Mouse (Mus musculus) heart, postnatal 25 days (tissue): ENCODE results near the gene Med29. TPM values are rescaled to one million over a fixed set of nuclear protein-coding genes. Genes with fewer than 3 reads are reported as not detected.

Experiments
- DNase-seq: peaks from one replicate; pipeline ENCODE4 v3.0.0; 2022; ENCODE audit warnings: low spot score
- intact Hi-C: fragments of 180-260 bp; cut with DNase I; formaldehyde crosslinking; loops from one replicate; pipeline ENCODE4 v1.15.1; 2025
- total RNA-seq, 2 experiments: library from RNA; stranded (reverse); gene quantifications; 2 replicates each; pipeline ENCODE4 v1.2.3; 2021

Med29 gene
- total RNA-seq: 10 to 100 TPM; 18.2 to 20.9 TPM

DNA sequence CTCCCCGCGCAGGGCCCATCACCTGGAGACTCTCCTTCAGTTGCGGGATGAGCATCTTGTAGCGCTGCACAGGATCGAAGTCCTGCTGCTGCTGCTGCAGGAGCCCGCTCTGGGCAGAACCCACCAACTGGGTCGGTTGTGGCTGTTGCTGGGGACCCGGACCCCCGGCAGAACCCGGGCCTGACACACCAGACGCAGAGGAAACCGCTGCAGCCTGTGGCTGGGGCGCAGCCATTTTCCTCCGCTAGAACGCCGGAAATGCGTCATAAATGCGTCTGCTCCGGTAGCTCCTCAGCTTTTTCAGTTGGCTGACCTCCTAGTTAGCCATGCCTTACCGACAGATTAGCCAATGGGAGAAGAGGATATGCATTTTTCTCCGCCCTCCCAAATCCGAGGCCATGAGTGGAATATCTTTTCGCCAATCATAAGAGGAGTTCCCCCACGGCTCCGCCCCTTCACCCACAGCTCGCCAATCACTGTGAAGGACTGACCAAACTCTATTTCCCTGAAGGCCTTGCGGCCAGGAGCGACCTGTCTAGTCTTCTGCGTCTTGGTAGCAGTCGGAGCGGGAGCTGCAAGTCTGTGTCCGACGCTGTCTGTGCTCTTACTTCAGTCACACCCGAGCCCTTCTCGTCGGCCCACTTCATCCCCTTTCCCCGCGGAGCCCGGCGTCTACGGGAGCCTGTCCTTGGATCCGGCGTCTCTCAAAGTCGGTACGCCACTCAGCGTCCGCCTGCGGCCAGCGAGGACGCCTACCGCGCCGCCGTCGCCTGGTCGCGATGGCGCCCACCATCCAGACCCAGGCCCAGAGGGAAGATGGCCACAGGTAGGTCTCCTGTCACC is at the start of gene Med29, which contains the start of gene Paf1:
Med29 (minus strand) TSS at position 280 of the 843 bp plus-strand sequence.
Paf1 (plus strand) TSS at position 523 of the 843 bp plus-strand sequence.
- DNase-seq: peak; percentile 98
- intact Hi-C loops: loop anchor here (2.0 kb wide), 1 partner anchor 42 kb away; no protein-coding TSS in a partner anchor

- intact Hi-C loops: no loop called here
- DNase-seq: no peak
These were observed 49.4 kb upstream of the Med29 start for GRCm38 (mm10) chr7:28441776-28442485.

DNA sequence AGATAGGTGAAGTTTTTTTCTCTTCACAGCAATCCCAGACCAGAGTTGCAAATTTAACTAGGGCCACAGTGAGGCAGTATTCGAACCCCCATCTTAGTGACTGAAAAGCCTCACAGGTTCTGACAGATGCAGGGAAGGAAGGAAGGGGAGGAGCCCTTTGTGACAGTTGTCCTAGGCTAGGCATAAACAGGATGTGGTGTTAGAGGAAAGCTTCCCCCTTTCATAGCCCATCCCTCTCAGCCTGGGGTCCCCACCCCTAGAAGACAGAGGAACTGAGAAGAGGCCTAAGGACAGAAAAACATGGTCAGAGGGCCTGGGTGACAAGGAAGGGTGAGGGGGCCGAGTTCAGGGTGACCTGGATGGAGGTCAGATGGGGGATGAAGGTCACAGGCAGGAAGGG is 48.2 kb upstream of the Med29 start:
- peak; percentile 24 for DNase-seq
- intact Hi-C loops: no loop called here

DNA sequence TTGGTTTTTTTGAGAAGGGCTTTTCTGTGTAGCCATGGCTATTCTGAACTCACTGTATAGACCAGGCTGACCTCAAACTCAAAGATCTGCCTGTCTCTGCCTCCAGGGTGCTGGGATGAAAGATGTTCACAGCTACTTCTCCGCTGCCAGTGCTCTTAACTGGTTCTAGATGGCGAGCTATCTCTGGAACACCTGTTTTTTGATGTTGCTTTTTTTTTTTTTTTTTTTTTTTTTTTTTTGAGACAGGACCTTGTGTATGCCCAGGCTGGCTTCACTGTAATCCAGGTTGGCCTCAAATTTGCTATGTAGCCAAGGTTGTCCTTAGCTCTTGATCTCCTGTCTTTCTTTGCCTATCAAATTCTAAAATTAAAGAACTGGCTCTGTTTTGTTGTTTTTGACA is 46.3 kb upstream of the Med29 start:
- intact Hi-C loops: loop anchor here (5.0 kb wide), 1 partner anchor 86 kb away; the partner anchor contains the start of gene Rps16
- no peak for DNase-seq

DNA sequence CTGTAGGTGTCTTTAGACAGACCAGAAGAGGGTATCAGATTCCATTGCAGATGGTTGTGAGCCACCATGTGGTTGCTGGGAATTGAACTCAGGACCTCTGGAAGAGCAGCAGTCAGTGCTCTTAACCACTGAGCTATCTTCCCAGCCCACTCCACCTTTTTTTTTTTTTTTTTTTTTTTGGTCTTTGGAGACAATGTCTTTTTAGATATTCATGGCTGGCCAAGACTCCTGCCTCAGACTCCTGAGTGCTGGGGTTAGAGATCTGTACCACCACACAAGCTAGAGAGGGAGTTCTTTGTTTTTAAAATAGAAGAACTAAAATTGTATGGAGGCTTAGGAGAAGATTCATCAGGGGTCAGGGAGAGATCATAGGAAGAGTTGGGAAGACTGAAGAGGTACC is 45.5 kb upstream of the Med29 start:
- intact Hi-C loops: loop anchor here (5.0 kb wide), 1 partner anchor 86 kb away; the partner anchor contains the start of gene Rps16
- no peak for DNase-seq

DNA sequence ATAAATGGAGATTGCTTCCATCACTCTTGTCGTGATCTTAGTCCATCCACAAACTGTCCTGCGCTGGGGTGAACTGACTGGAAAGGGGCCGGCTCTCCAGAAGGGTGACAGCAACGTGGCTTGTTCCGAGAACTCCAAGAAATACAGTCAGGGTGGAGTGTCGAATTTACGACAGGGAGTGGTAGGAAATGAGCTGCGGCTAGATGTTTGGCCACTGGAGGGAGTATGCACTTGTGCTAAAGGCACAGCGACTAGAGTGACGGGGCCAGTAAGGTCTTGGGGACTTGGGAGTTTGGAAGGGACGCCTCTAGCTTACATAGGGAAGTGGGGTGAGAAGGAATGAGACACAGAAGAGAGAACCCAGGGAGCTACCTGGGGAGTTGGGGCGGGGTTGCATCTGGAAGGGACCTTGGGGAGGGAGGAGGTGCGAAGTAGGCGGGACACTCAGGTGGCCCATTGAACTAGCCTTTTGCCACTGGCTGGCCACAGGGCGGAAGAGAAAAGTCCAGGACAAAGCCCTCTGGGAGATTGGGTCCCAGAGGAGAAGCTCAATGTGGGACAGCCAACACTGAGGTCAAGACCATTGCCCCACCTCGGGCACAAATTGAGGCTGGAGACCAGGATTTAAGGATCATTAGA is 44.5 kb upstream of the Med29 start, which contains the start of gene Gmfg:
Gmfg (plus strand) TSS at position 516 of the 639 bp plus-strand sequence.
- peak; percentile 65 for DNase-seq
- intact Hi-C loops: loop anchor here (5.0 kb wide), 1 partner anchor 85 kb away; the partner anchor contains the start of gene Rps16

- intact Hi-C loops: loop anchor here (5.0 kb wide), 1 partner anchor 84 kb away; the partner anchor contains the start of gene Rps16
- peak; percentile 100 for DNase-seq
These were observed 43.9 kb upstream of the Med29 start for GRCm38 (mm10) chr7:28436271-28436904.

DNA sequence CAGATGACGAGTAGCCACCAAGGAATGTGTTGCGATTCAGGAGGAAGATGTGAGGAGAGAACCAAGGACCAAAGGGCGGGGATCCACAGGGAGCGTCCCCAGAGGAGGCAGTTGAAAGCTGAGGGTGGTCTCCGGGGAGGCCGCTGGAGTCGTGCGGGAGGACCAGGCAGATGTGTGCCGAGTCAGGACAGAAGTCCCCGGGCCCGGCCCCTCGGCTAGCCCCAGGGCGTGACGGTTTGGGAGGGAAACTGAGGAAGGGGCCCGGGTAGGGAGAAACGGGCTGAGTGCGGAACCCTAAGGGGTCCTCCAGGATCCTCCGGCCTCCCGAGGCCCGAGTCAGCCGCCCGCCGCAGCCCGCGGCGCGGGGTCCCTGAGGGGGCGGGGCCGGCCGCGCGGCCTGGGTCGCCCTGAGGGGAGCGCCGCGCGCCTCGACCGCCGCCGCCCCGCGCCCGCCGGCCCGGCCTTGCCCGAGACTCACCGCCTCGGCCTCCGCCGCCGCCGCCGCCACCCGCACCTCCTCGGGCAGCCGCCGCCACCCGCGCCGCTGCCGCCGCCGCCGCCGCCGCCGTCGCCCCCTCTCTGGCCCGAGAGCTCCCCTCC is 43.3 kb upstream of the Med29 start:
- no peak for DNase-seq
- intact Hi-C loops: loop anchor here (2.0 to 5.0 kb wide), 2 partner anchors 43 to 83 kb away; partner anchors contain the start of genes Med29, Paf1 and Rps16

DNA sequence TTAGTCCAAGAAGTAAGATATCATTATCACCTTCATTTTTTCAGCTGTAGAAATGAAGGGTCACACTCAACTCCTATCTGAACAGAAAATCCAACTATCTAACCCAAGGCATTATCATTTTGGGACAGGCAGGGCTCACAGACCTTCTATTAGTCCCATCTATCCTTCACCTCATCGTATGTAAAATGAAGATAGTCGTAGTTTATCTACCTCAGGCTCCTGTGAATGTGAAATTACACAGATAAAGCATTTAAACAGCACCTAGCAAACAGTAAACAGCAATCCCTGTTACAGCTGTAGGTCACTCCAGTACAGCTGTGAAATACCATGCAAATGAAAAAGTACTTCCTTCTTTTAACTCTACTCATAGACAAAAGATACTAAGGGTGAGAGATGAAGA is 39.7 kb upstream of the Med29 start:
- intact Hi-C loops: no loop called here

DNA sequence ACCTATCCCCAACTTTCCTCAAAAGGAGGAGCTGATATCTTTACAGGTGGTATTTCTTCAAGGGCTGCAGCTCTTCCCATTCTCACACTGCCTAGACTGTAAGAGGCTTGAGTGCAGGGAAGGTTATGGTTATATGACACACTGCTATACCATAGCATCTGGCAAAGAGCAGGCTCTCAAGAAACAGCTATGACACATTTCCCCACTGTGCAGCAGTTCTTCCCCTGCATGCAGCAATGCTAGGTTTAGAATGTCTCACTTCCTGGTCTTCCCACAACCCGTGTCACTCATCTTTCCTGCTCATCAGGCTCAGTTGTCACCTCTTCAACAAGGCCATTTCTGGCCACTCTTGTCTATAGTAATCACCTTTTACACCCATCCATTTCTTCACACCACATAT is 38.0 kb upstream of the Med29 start:
- intact Hi-C loops: no loop called here
- no peak for DNase-seq

More for the DNA sequence above, 39.7 kb upstream of the Med29 start:
- no peak for DNase-seq

DNA sequence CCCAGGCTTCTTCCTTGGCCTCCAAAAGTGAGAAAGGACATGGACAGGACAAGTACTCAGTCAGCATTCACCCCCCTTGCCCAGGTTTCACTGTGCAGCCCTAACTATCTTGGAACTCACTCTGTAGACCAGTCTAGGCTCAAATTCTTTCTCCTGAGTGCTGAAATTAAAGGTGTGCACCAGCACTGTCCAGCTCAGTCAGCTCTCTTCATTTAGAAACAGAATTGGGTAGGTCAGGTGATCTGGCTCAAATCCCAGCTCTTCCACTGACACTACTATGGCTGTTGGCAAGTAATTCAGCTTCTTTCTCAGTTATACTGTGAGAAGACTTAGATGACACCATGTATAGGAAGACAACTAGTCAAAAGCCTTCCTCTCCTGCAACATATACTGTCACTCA is 35.2 kb upstream of the Med29 start:
- intact Hi-C loops: no loop called here
- DNase-seq: no peak

DNA sequence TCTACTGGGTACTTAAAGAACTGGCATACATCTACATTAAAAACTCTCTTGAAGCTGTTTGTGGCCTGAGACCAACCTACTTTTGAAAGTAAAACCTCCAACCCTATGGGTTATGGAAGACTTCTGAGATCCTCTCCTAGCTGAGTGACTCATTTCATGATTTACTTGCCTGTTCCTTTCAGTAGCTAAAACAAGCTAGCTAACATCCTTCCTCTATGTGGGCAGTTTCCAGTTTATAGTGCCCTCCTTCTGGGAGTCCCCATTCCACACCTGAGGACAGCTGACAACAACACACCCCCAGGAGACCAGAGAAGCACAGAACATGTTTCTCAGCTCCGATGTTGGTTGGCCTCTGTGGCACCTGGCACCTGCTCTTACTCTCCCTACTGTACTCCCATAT is 30.5 kb upstream of the Med29 start:
- DNase-seq: no peak
- intact Hi-C loops: no loop called here

DNA sequence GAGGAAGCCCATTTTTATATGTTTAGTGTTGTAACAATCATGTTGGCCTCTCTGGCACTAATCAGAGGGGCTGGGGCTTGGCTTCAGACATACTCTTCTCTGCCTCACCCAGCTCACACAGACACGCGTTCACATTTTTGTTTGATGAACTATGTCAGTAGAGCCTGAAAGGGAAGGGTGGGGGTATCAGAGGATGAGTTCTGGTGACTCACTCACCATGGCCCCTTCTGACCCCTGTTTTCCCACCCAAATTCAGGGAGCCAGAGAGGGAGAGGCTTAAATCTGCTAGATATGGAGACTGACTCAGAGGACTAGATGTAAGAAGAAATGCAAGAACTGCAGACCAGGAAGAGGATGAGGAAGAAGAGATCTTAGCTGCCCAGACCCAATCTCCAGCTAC is 26.9 kb upstream of the Med29 start:
- intact Hi-C loops: no loop called here
- DNase-seq: no peak

- intact Hi-C loops: no loop called here
- peak; percentile 76 for DNase-seq
These were observed 25.7 kb upstream of the Med29 start for GRCm38 (mm10) chr7:28418096-28418670.

- no peak for DNase-seq
- intact Hi-C loops: no loop called here
These were observed 24.9 kb upstream of the Med29 start for GRCm38 (mm10) chr7:28417368-28417767.

- intact Hi-C loops: no loop called here
- no peak for DNase-seq
These were observed 20.3 kb upstream of the Med29 start for GRCm38 (mm10) chr7:28412826-28413225.

DNA sequence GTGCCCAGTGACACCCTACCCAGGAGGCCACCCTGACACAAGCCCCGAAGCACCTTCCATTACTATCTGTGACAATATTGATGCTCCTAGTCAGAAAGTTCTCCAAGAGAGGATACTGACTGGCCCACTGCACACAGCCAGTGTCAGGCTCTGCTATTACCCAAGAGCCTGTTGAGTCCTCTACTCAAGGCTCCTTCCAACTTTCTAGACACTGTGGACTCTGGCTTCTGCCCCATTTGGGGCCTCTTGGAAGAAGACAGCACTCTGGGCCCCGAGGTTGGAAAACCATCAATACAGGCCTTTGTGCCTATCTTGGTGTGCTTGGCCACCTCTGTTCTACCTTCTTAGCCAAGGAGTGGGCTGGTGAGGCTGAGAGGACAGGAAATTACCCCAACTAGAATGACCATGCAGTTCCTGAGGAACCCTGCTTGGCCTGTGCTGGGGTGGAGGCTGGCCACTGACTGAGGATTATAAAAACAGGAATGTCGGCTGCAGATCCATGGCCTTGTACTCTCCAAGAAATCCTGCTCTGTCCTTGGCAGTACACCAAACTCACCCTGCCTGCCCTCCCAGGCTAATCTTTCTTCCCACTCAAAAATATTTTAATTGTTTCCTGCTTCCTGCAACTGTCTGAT is 18.4 kb upstream of the Med29 start:
- intact Hi-C loops: no loop called here

DNA sequence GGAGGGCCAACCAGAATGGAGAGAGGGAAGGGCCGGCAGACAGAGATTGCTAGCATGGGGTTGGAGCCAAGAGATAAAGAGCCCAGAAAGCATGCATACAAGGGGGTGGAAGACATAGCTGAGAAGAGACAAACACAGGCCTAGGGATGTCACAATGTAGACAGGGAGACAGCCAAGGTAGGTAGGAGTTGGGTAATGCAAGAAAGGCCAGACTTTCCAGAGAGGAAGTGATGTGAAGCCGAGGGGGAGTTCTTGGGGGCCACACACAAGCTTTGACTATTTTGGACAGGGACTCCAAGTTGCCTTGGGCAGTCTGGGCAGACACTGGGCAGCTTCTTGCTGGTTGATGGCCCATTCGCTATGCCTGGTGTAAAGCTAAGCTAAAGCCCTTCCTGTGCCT is 9.4 kb upstream of the Med29 start:
- no peak for DNase-seq
- intact Hi-C loops: no loop called here

More for the DNA sequence above, 18.4 kb upstream of the Med29 start:
- DNase-seq: peak; percentile 83
